Mouse (Mus musculus): Measurements from ENCODE around the gene Zbtb16. TPM values are rescaled to one million over a fixed set of nuclear protein-coding genes. Genes with fewer than 3 reads are reported as not detected.

Gene Zbtb16
- polyA plus RNA-seq, 1 experiment from 2014 or later = 7.4 TPM

GRCm38 (mm10) chr9:48635576-48636350 lies 200.3 kb downstream of the Zbtb16 start:
- H3K27ac ChIP-seq (replicated peaks) = no peak overlapping the region
- 40% methylated on average over 18 of the region's 18 CpGs for WGBS
- no peak overlapping the region for H3K4me3 ChIP-seq
- H3K9me3 ChIP-seq = no peaks in the 10 kb centered on the region
- no peak overlapping the region for H3K9ac ChIP-seq
- no peak for ATAC-seq (ENCODE audit: low read depth)
- no peaks in the 10 kb centered on the region for H3K36me3 ChIP-seq
- H3K4me2 ChIP-seq = no peak overlapping the region
- H3K4me1 ChIP-seq (replicated peaks) = no peaks in the 10 kb centered on the region
- H3K27me3 ChIP-seq = no peaks in the 10 kb centered on the region

GRCm38 (mm10) chr9:48633147-48633546 lies 202.9 kb downstream of the Zbtb16 start:
- no peak for ATAC-seq (ENCODE audit: low read depth)
- Histone ChIP-seq H3K9ac (no peak overlapping the region), H3K4me3 (no peak overlapping the region), H3K9me3 (no peaks in the 10 kb centered on the region), H3K27me3 (no peaks in the 10 kb centered on the region), H3K36me3 (no peaks in the 10 kb centered on the region), H3K4me1 (replicated peaks) (no peaks in the 10 kb centered on the region), H3K27ac (replicated peaks) (no peak overlapping the region), H3K4me2 (no peak overlapping the region)
- WGBS = 87% methylated on average over 6 of the region's 6 CpGs

GRCm38 (mm10) chr9:48619268-48619667 lies 216.8 kb downstream of the Zbtb16 start:
- Histone ChIP-seq H3K4me2 (no peak overlapping the region), H3K4me1 (replicated peaks) (0 out of 2 replicates have a peak, but pooled peaks cover 7% of the 10 kb centered on the region), H3K9ac (no peak overlapping the region), H3K4me3 (no peak overlapping the region), H3K36me3 (no peaks in the 10 kb centered on the region), H3K9me3 (no peaks in the 10 kb centered on the region; the same call in none of the 2 replicates), H3K27me3 (0 out of 2 replicates have a peak, but pooled peaks cover 3% of the 10 kb centered on the region), H3K27ac (replicated peaks) (no peak overlapping the region)
- 56% methylated on average over 1 of the region's 1 CpGs for WGBS
- no peak for ATAC-seq (ENCODE audit: low read depth)

GRCm38 (mm10) chr9:48618589-48618988 lies 217.4 kb downstream of the Zbtb16 start:
- 29% methylated on average over 6 of the region's 6 CpGs for WGBS
- Histone ChIP-seq H3K36me3 (no peaks in the 10 kb centered on the region), H3K9me3 (no peaks in the 10 kb centered on the region; the same call in 1 of the 2 replicates), H3K27me3 (0 out of 2 replicates have a peak, but pooled peaks cover 3% of the 10 kb centered on the region), H3K9ac (no peak overlapping the region), H3K4me3 (no peak overlapping the region), H3K4me1 (replicated peaks) (0 out of 2 replicates have a peak, but pooled peaks cover 7% of the 10 kb centered on the region), H3K4me2 (peak overlapping the region; percentile 31; the same call in 1 of the 2 replicates), H3K27ac (replicated peaks) (no peak overlapping the region)
- peak; percentile 63; the same call in 1 of the 2 replicates for ATAC-seq (ENCODE audit: low read depth)

GRCm38 (mm10) chr9:48618111-48618510 lies 217.9 kb downstream of the Zbtb16 start:
- Histone ChIP-seq H3K36me3 (no peaks in the 10 kb centered on the region), H3K27ac (replicated peaks) (no peak overlapping the region), H3K9me3 (no peaks in the 10 kb centered on the region; the same call in 1 of the 2 replicates), H3K9ac (no peak overlapping the region), H3K4me2 (no peak overlapping the region), H3K4me1 (replicated peaks) (0 out of 2 replicates have a peak, but pooled peaks cover 7% of the 10 kb centered on the region), H3K4me3 (no peak overlapping the region), H3K27me3 (0 out of 2 replicates have a peak, but pooled peaks cover 3% of the 10 kb centered on the region)
- peak; percentile 8; the same call in 1 of the 2 replicates for ATAC-seq (ENCODE audit: low read depth)
- WGBS = 80% methylated on average over 8 of the region's 8 CpGs

- H3K4me2 ChIP-seq = no peak overlapping the region
- 0 out of 2 replicates have a peak, but pooled peaks cover 3% of the 10 kb centered on the region for H3K27me3 ChIP-seq
- 0 out of 2 replicates have a peak, but pooled peaks cover 7% of the 10 kb centered on the region for H3K4me1 ChIP-seq (replicated peaks)
- 86% methylated on average over 3 of the region's 3 CpGs for WGBS
- no peak overlapping the region for H3K4me3 ChIP-seq
- H3K9me3 ChIP-seq = no peaks in the 10 kb centered on the region
- no peaks in the 10 kb centered on the region for H3K36me3 ChIP-seq
- no peak overlapping the region for H3K27ac ChIP-seq (replicated peaks)
- ATAC-seq (ENCODE audit: low read depth) = no peak
- no peak overlapping the region for H3K9ac ChIP-seq
These were observed 218.5 kb downstream of the Zbtb16 start for GRCm38 (mm10) chr9:48617511-48618010.

- 85% methylated on average over 4 of the region's 4 CpGs for WGBS
- Histone ChIP-seq H3K4me1 (replicated peaks) (no peaks in the 10 kb centered on the region), H3K4me3 (no peak overlapping the region), H3K9ac (no peak overlapping the region), H3K27me3 (no peaks in the 10 kb centered on the region), H3K4me2 (no peak overlapping the region), H3K27ac (replicated peaks) (no peak overlapping the region), H3K36me3 (no peaks in the 10 kb centered on the region), H3K9me3 (no peaks in the 10 kb centered on the region)
- ATAC-seq (ENCODE audit: low read depth) = no peak
These were observed 222.8 kb downstream of the Zbtb16 start for GRCm38 (mm10) chr9:48613221-48613620.

- ATAC-seq (ENCODE audit: low read depth) = no peak
- WGBS = 88% methylated on average over 5 of the region's 5 CpGs
These were observed 223.5 kb downstream of the Zbtb16 start for GRCm38 (mm10) chr9:48612542-48612941.

GRCm38 (mm10) chr9:48611032-48611431 lies 225.0 kb downstream of the Zbtb16 start:
- no peak for ATAC-seq (ENCODE audit: low read depth)
- 40% methylated on average over 1 of the region's 1 CpGs for WGBS
- Histone ChIP-seq H3K27ac (replicated peaks) (no peak overlapping the region), H3K9ac (no peak overlapping the region), H3K4me2 (no peak overlapping the region), H3K4me1 (replicated peaks) (no peaks in the 10 kb centered on the region), H3K9me3 (no peaks in the 10 kb centered on the region), H3K4me3 (no peak overlapping the region), H3K36me3 (no peaks in the 10 kb centered on the region), H3K27me3 (no peaks in the 10 kb centered on the region)

More at GRCm38 (mm10) chr9:48612542-48612941, 223.5 kb downstream of the Zbtb16 start:
- Histone ChIP-seq H3K27me3 (no peaks in the 10 kb centered on the region), H3K9me3 (no peaks in the 10 kb centered on the region), H3K4me3 (no peak overlapping the region), H3K4me2 (no peak overlapping the region), H3K4me1 (replicated peaks) (no peaks in the 10 kb centered on the region), H3K9ac (no peak overlapping the region), H3K27ac (replicated peaks) (no peak overlapping the region), H3K36me3 (no peaks in the 10 kb centered on the region)

- no peaks in the 10 kb centered on the region for H3K27me3 ChIP-seq
- H3K4me2 ChIP-seq = no peak overlapping the region
- no peak overlapping the region for H3K9ac ChIP-seq
- H3K27ac ChIP-seq (replicated peaks) = no peak overlapping the region
- no peaks in the 10 kb centered on the region for H3K36me3 ChIP-seq
- H3K4me3 ChIP-seq = no peak overlapping the region
- ATAC-seq (ENCODE audit: low read depth) = no peak
- no peaks in the 10 kb centered on the region for H3K4me1 ChIP-seq (replicated peaks)
- H3K9me3 ChIP-seq = no peaks in the 10 kb centered on the region
- WGBS = 69% methylated on average over 4 of the region's 4 CpGs
These were observed 226.3 kb downstream of the Zbtb16 start for GRCm38 (mm10) chr9:48609734-48610133.

GRCm38 (mm10) chr9:48607417-48607816 lies 228.6 kb downstream of the Zbtb16 start:
- Histone ChIP-seq H3K4me2 (no peak overlapping the region), H3K36me3 (no peaks in the 10 kb centered on the region), H3K4me1 (replicated peaks) (no peaks in the 10 kb centered on the region), H3K9me3 (no peaks in the 10 kb centered on the region), H3K27ac (replicated peaks) (no peak overlapping the region), H3K9ac (no peak overlapping the region), H3K4me3 (no peak overlapping the region), H3K27me3 (no peaks in the 10 kb centered on the region)
- no peak for ATAC-seq (ENCODE audit: low read depth)
- WGBS = 31% methylated on average over 7 of the region's 7 CpGs

- Histone ChIP-seq H3K9me3 (no peaks in the 10 kb centered on the region), H3K4me1 (replicated peaks) (no peaks in the 10 kb centered on the region), H3K9ac (no peak overlapping the region), H3K4me2 (no peak overlapping the region), H3K27ac (replicated peaks) (no peak overlapping the region), H3K36me3 (no peaks in the 10 kb centered on the region), H3K27me3 (no peaks in the 10 kb centered on the region), H3K4me3 (no peak overlapping the region)
- 91% methylated on average over 7 of the region's 7 CpGs for WGBS
- no peak for ATAC-seq (ENCODE audit: low read depth)
These were observed 229.9 kb downstream of the Zbtb16 start for GRCm38 (mm10) chr9:48606171-48606570.
